Mouse (Mus musculus) stomach, postnatal 0 days (tissue): ENCODE data around the gene Asic3. TPM values are rescaled to one million over a fixed set of nuclear protein-coding genes. Genes with fewer than 3 reads are reported as not detected.

Experiments used
- ATAC-seq: fragments of 200-750 bp; cut with Nextera tagmentation; 2 replicates; pipeline ENCODE4 v1.8.0; 2017; ENCODE audit not compliant: low FRiP score, low TSS enrichment
- DNase-seq: peaks from one replicate; pipeline ENCODE4 v3.0.0-alpha.2; 2016; ENCODE audit warnings: low spot score
- H3K27ac ChIP-seq: fragments of 300-500 bp; sonication (generic); replicated peaks from 2 replicates; pipeline ENCODE4 v1.5.1; 2014; ENCODE audit warnings: mild to moderate bottlenecking, control low read depth
- H3K27me3 ChIP-seq: fragments of 300-500 bp; sonication (generic); 2 replicates; pipeline ENCODE4 v1.6.1; 2014; ENCODE audit warnings: low read length; ENCODE audit not compliant: control insufficient read depth, insufficient read depth
- H3K36me3 ChIP-seq: fragments of 300-500 bp; sonication (generic); 2 replicates; pipeline ENCODE4 v1.6.1; 2014; ENCODE audit warnings: low read length, mixed read lengths; ENCODE audit not compliant: control insufficient read depth, insufficient read depth
- H3K4me1 ChIP-seq: fragments of 300-500 bp; sonication (generic); replicated peaks from 2 replicates; pipeline ENCODE4 v1.6.1; 2014; ENCODE audit warnings: antibody characterized with exemption; ENCODE audit not compliant: control insufficient read depth, insufficient read depth
- H3K4me2 ChIP-seq: fragments of 300-500 bp; sonication (generic); replicated peaks from 2 replicates; pipeline ENCODE4 v1.6.1; 2014; ENCODE audit warnings: low read depth, mild to moderate bottlenecking, control low read depth, moderate library complexity
- H3K4me3 ChIP-seq: fragments of 300-500 bp; sonication (generic); 2 replicates; pipeline ENCODE4 v1.5.1; 2014; ENCODE audit warnings: low read depth, low read length, control low read depth
- H3K9ac ChIP-seq: fragments of 300-500 bp; sonication (generic); 2 replicates; pipeline ENCODE4 v1.6.1; 2014; ENCODE audit warnings: mild to moderate bottlenecking, low read length, control low read depth, mixed read lengths
- H3K9me3 ChIP-seq: fragments of 300-500 bp; sonication (generic); 2 replicates; pipeline ENCODE4 v1.6.1; 2016; ENCODE audit warnings: low read length; ENCODE audit not compliant: control insufficient read depth
- CTCF ChIP-seq: IDR thresholded peaks from 2 replicates; pipeline ENCODE4 v1.5.1; 2016; ENCODE audit warnings: antibody characterized with exemption, low read depth, mild to moderate bottlenecking, moderate library complexity
- EP300 ChIP-seq: optimal IDR thresholded peaks from 2 replicates; pipeline ENCODE3; 2016; ENCODE audit warnings: antibody characterized with exemption
- WGBS: fragments of 180-500 bp; shearing (Covaris S2); extraction: QIAGEN DNeasy Blood & Tissue Kit; methylation state at CpG from one replicate; pipeline ENCODE4 v1.1.7; 2014; 5-methylcytosine and 5-hydroxymethylcytosine counted together
- polyA plus RNA-seq: library from polyadenylated mRNA; unstranded; fragments of >200 nt; fragmentation: Nextera tagmentation; extraction: Ambion mirVana; gene quantifications from 2 replicates; pipeline ENCODE4 v1.2.1, GENCODE M21; 2015

The Asic3 gene
- polyA plus RNA-seq, 1 experiment from 2014 or later: not detected

DNA sequence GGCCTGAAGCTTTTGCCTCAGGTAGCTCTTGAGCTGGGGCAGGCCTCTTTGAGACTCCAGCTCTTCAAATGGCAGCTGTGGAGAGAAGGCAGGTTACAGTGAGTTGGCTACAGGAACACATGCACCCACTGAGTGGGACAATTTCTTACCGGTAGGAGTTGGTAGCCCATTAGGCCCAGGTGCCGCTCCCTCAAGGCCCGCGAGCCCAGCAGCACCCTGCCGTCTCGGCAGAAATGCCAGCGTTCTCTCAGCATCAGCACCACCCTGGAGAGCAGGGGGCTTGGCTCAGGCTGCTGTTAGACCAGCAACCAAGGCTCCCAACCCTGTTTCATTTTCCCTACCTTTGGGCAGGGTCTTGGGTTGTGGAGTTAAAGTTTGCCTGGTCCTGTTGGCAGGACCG lies 28.0 kb downstream of the Asic3 start:
- DNase-seq (no peak), ATAC-seq (no peak)
- no peak overlapping the region for H3K27ac ChIP-seq
- peaks cover 5% of the 10 kb centered on the region for H3K4me1 ChIP-seq
- H3K27me3 ChIP-seq: no peaks in the 10 kb centered on the region
- H3K9me3 ChIP-seq: no peaks in the 10 kb centered on the region
- H3K36me3 ChIP-seq: peaks cover 27% of the 10 kb centered on the region
- no peak for TF ChIP-seq CTCF
- TF ChIP-seq EP300: no peak
- WGBS: 92% methylated on average over 8 of the region's 8 CpGs
- no peak overlapping the region for H3K4me2 ChIP-seq
- no peak overlapping the region for H3K9ac ChIP-seq
- H3K4me3 ChIP-seq: no peak overlapping the region

DNA sequence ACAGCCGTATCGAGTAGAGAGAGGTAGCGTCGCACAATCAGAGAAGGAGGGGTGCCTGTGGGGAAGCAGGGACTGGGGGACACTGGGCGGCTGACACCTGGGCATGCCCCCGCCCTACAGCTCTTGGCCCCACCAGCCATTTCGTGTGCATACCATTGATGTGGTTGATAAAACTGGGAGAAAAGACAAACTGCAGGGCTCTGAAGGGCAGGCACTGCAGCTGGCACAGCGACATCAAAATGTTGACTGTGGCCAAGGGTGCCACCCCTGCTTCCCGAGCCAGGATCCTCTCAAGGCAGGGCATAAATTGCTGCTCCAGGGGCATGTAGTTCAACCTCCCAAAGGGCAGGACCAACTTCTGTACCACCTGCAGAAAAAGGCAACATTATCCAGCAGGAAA lies 28.8 kb downstream of the Asic3 start:
- Histone ChIP-seq H3K27ac (no peak overlapping the region), H3K27me3 (no peaks in the 10 kb centered on the region), H3K4me3 (no peak overlapping the region), H3K4me1 (peaks cover 5% of the 10 kb centered on the region), H3K9me3 (no peaks in the 10 kb centered on the region), H3K9ac (no peak overlapping the region), H3K36me3 (peaks cover 27% of the 10 kb centered on the region), H3K4me2 (no peak overlapping the region)
- TF ChIP-seq CTCF (no peak), EP300 (no peak)
- ATAC-seq (no peak), DNase-seq (no peak)
- WGBS: 72% methylated on average over 9 of the region's 9 CpGs

- TF ChIP-seq EP300 (no peak), CTCF (no peak)
- ATAC-seq: no peak
- no peaks in the 10 kb centered on the region for H3K9me3 ChIP-seq
- peaks cover 5% of the 10 kb centered on the region for H3K4me1 ChIP-seq
- 86% methylated on average over 7 of the region's 7 CpGs for WGBS
- H3K27me3 ChIP-seq: no peaks in the 10 kb centered on the region
- H3K27ac ChIP-seq: no peak overlapping the region
- H3K4me3 ChIP-seq: no peak overlapping the region
- DNase-seq: no peak
- no peak overlapping the region for H3K9ac ChIP-seq
- peaks cover 27% of the 10 kb centered on the region for H3K36me3 ChIP-seq
- H3K4me2 ChIP-seq: no peak overlapping the region
Measured at GRCm38 (mm10) chr5:24443204-24443603, 30.0 kb downstream of the Asic3 start.

DNA sequence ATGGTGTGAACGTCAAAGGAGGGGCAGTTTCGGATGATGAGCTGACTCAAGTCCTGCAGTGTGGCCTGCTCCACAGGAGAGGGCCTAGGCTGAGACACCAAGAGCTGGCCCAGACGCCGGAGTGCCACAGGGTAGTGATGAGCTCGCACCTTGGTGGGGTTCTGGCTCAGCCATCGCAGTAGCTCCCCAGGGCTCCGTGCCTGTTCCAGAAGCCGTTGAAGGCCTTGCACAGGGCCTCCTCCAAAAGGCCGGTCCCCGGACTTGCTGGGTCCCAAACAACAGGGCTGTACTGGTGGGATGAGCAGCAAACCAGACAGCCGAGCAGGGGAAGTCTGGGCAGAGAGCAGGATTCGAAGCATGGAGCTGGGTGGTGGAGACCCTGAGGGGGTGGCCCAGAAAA lies 30.7 kb downstream of the Asic3 start:
- no peaks in the 10 kb centered on the region for H3K9me3 ChIP-seq
- H3K4me2 ChIP-seq: peak overlapping the region; percentile 92
- no peak for ATAC-seq
- H3K4me3 ChIP-seq: peak overlapping the region; percentile 87
- H3K27ac ChIP-seq: no peak overlapping the region
- no peak for DNase-seq
- H3K27me3 ChIP-seq: no peaks in the 10 kb centered on the region
- no peak for TF ChIP-seq EP300
- TF ChIP-seq CTCF: no peak
- 82% methylated on average over 12 of the region's 12 CpGs for WGBS
- H3K4me1 ChIP-seq: peaks cover 5% of the 10 kb centered on the region
- H3K36me3 ChIP-seq: peaks cover 27% of the 10 kb centered on the region
- H3K9ac ChIP-seq: peak overlapping the region; percentile 90

DNA sequence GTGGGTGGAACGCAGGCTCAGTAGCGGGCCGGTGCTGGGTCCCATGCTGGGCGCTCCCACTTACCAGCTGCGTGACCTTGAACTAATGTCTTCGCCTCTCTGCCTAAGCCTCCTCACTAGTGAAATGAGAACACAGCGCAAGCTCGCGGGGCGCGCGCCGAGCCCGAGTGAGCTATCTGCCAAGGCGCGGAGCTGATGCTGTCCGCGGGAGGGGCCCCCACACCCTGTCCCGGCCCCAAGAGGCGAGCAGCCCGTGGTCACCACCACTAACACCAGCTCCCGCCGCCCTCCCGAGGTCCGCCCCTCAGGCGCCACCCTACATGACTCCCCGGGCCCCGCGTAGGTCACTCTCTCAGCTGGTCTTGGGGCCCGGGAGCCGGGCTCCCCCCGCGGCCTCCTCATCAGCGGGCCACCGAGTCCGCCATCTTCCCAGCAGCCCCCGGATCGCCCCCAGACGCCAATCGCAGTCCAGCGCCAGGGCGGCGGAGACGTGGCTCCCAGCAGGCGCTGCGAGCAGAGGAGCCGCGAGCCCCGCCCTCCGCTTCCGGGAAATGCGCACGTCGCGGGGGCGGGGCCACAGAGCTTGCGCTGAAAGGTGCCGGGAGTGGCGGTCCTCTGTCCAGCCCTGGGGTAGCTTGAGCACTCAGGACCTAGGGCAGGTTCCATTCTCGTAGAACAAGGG lies 31.7 kb downstream of the Asic3 start, which contains the start of gene Fastk:
Gene Fastk, minus strand, starts transcription at position 542 of the 682 bp plus-strand sequence.
- Histone ChIP-seq H3K36me3 (peaks cover 22% of the 10 kb centered on the region), H3K9me3 (no peaks in the 10 kb centered on the region), H3K27me3 (no peaks in the 10 kb centered on the region), H3K4me3 (peak within 1 kb of the TSS; percentile 87), H3K4me2 (peak within 1 kb of the TSS; percentile 92), H3K9ac (peak within 1 kb of the TSS; percentile 90), H3K4me1 (peaks cover 5% of the 10 kb centered on the region), H3K27ac (peak within 1 kb of the TSS; percentile 95)
- 1% methylated on average over 56 of the region's 60 CpGs for WGBS
- DNase-seq: peak; percentile 95
- peak; percentile 84 for ATAC-seq
- no peak for TF ChIP-seq CTCF
- TF ChIP-seq EP300: no peak

DNA sequence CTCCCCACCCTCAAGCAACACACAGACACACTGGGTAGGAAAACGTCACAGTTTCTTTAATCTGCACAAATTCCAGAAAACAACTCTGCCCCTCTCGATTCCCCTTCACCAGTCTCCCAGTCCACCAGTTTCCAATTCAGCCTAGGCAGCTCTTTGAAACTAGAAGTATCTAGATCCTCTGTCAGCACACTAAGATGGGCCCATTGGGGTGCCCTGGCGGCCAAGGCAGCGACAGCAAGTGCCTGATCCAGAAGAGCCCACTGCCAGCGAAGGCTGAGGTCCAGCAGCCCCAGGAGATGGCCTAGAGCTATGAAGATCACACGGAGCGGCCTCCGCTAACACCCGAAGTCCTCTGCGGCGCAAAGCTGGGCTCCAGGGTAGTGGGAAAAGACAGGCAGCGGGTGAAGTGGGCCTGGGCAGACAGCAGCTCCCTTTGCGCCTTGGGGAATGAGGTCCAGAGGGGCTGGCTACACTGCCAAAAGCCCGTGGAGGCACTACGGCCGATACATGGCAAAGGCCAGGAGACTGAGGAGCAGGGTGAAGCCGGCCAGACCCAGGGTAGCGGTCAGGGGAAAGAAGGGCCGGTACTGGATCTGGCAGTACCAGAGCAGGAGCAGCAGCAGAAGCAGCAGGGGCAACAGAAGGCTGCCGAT lies 32.4 kb downstream of the Asic3 start:
- Histone ChIP-seq H3K4me2 (peak overlapping the region; percentile 92), H3K27me3 (no peaks in the 10 kb centered on the region), H3K4me3 (peak overlapping the region; percentile 87), H3K9me3 (no peaks in the 10 kb centered on the region), H3K4me1 (peaks cover 5% of the 10 kb centered on the region), H3K9ac (peak overlapping the region; percentile 90), H3K36me3 (peaks cover 16% of the 10 kb centered on the region), H3K27ac (peak overlapping the region; percentile 95)
- ATAC-seq: no peak
- DNase-seq: no peak
- WGBS: 59% methylated on average over 20 of the region's 20 CpGs
- no peak for TF ChIP-seq EP300
- peak; percentile 44 for TF ChIP-seq CTCF
